In the genomic region with DNA sequence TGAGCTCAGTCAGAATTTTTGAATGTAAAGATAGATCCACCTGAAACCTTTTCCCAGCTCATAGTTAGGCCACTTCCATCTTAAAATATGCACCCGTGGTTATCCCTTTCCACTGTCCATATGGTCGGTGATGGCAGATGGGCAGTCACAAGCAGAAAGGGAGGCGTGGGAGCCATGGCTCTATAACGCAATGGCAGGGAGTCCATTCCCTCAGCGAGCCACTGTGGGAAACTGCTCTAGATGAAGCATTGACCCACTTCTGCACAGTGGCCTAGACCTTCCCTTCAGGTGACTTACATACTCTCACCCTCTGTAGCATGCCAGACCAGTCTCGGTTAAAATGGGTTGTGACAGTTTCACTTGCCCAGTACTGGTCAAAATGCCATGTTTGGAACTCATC, we compare ENCODE assay signal across 14 mouse cellular contexts.
"Had no signal": no experiment of that assay in that cellular context is flagged by ENCODE, and none has a peak within 500 bp of the region (broad histone marks: within the 10 kb centered on the region; RNA-seq: fewer than 3 reads in every experiment).

No protein-coding gene starts in this region.

- H3K4me2 ChIP-seq: limb, embryonic 13.5 days; midbrain, embryonic 12.5 days had no signal

- H3K9ac ChIP-seq: limb, embryonic 13.5 days; liver, embryonic 14.5 days; midbrain, embryonic 12.5 days had no signal

- H3K27me3 ChIP-seq: limb, embryonic 13.5 days; midbrain, embryonic 12.5 days had no signal

- H3K4me3 ChIP-seq: limb, embryonic 13.5 days; midbrain, embryonic 12.5 days had no signal

- DNase-seq: kidney, postnatal 36 days; layer of hippocampus, adult 9-11 months; layer of hippocampus, postnatal 36 days; left cerebral cortex, postnatal 4 days; lung, adult 18-20 months; right cerebral cortex, adult 18-20 months; right cerebral cortex, postnatal 4 days; spleen, adult 18-20 months; thymus, adult 18-20 months; thymus, postnatal 14 days had no signal

- H3K9me3 ChIP-seq: limb, embryonic 13.5 days; midbrain, embryonic 12.5 days had no signal

- H3K27ac ChIP-seq: kidney, postnatal 0 days; limb, embryonic 13.5 days; liver, embryonic 14.5 days; midbrain, embryonic 12.5 days had no signal
